Mouse (Mus musculus) cortical plate, adult 2 months (tissue): ENCODE measurements around the gene Zscan26. TPM values are rescaled to one million over a fixed set of nuclear protein-coding genes. Genes with fewer than 3 reads are reported as not detected.

Source experiments
- H3K27ac ChIP-seq: fragments of 200-500 bp; 2 replicates; pipeline ENCODE4 v1.5.1; 2012; ENCODE audit warnings: low read length, control low read depth, inconsistent platforms; ENCODE audit not compliant: insufficient read depth
- H3K4me1 ChIP-seq: fragments of 200-500 bp; 2 replicates; pipeline ENCODE4 v1.6.1; 2011; ENCODE audit warnings: low read length; ENCODE audit not compliant: control insufficient read depth, insufficient read depth
- H3K4me3 ChIP-seq: fragments of 200-500 bp; 2 replicates; pipeline ENCODE4 v1.5.1; 2011; ENCODE audit warnings: mild to moderate bottlenecking, low read length, control low read depth; ENCODE audit not compliant: insufficient read depth
- CTCF ChIP-seq: fragments of 200-500 bp; IDR thresholded peaks from 2 replicates; pipeline ENCODE4 v1.5.1; 2011; ENCODE audit warnings: mild to moderate bottlenecking, control low read depth, low read length; ENCODE audit not compliant: insufficient read depth; ENCODE audit errors: extremely low read depth
- POLR2A ChIP-seq: fragments of 200-500 bp; IDR thresholded peaks from 2 replicates; pipeline ENCODE4 v1.6.1; 2011; ENCODE audit warnings: mild to moderate bottlenecking, low read length, control low read depth; ENCODE audit not compliant: insufficient read depth; ENCODE audit errors: extremely low read depth
- polyA plus RNA-seq: library from polyadenylated mRNA; depleted of rRNA; stranded (reverse); fragments of >200 nt; gene quantifications from 2 replicates; pipeline ENCODE4 v1.2.3, GENCODE M21; 2012

Zscan26 gene
- polyA plus RNA-seq, 1 experiment: 66.4 TPM

- Histone ChIP-seq H3K4me3 (peak within 1 kb of the TSS; percentile 69), H3K27ac (0 out of 2 replicates have a peak within 1 kb of the TSS, but pooled peaks have one; percentile 20), H3K4me1 (peaks cover 1% of the 10 kb centered on the region; the same call in 1 of the 2 replicates)
- TF ChIP-seq CTCF: no peak
- peak; percentile 24; the same call in 1 of the 2 replicates for TF ChIP-seq POLR2A
These were observed 12.9 kb downstream of the Zscan26 start, which contains the start of gene Pgbd1 for GRCm38 (mm10) chr13:21440503-21441206. TSS of gene Pgbd1 (minus strand) at chr13:21441058.

- Histone ChIP-seq H3K27ac (no peak overlapping the region), H3K4me3 (no peak overlapping the region), H3K4me1 (peaks cover 1% of the 10 kb centered on the region; the same call in 1 of the 2 replicates)
- TF ChIP-seq CTCF (no peak), POLR2A (no peak)
These were observed 18.1 kb downstream of the Zscan26 start for GRCm38 (mm10) chr13:21435476-21435875.

- Histone ChIP-seq H3K4me1 (no peaks in the 10 kb centered on the region), H3K27ac (no peak overlapping the region), H3K4me3 (no peak overlapping the region)
- TF ChIP-seq POLR2A (no peak), CTCF (no peak)
These were observed 25.9 kb downstream of the Zscan26 start for GRCm38 (mm10) chr13:21427631-21428030.

GRCm38 (mm10) chr13:21423301-21423700 lies 30.2 kb downstream of the Zscan26 start:
- H3K4me3 ChIP-seq: no peak overlapping the region
- no peak overlapping the region for H3K27ac ChIP-seq
- TF ChIP-seq POLR2A (no peak), CTCF (no peak)
- H3K4me1 ChIP-seq: no peaks in the 10 kb centered on the region

GRCm38 (mm10) chr13:21418865-21419264 lies 34.7 kb downstream of the Zscan26 start:
- H3K4me3 ChIP-seq: no peak overlapping the region
- H3K27ac ChIP-seq: no peak overlapping the region
- TF ChIP-seq CTCF (no peak), POLR2A (no peak)
- 0 out of 2 replicates have a peak, but pooled peaks cover 2% of the 10 kb centered on the region for H3K4me1 ChIP-seq

GRCm38 (mm10) chr13:21417298-21418010 lies 36.1 kb downstream of the Zscan26 start:
- no peak overlapping the region for H3K4me3 ChIP-seq
- no peak overlapping the region for H3K27ac ChIP-seq
- TF ChIP-seq CTCF (no peak), POLR2A (no peak)
- 0 out of 2 replicates have a peak, but pooled peaks cover 2% of the 10 kb centered on the region for H3K4me1 ChIP-seq

- H3K4me1 ChIP-seq: 0 out of 2 replicates have a peak, but pooled peaks cover 2% of the 10 kb centered on the region
- no peak overlapping the region for H3K27ac ChIP-seq
- TF ChIP-seq CTCF (no peak), POLR2A (no peak)
- no peak overlapping the region for H3K4me3 ChIP-seq
These were observed 37.8 kb downstream of the Zscan26 start for GRCm38 (mm10) chr13:21415750-21416149.

- H3K4me3 ChIP-seq: no peak overlapping the region
- 0 out of 2 replicates have a peak, but pooled peaks cover 2% of the 10 kb centered on the region for H3K4me1 ChIP-seq
- TF ChIP-seq CTCF (no peak), POLR2A (no peak)
- H3K27ac ChIP-seq: no peak overlapping the region
These were observed 38.3 kb downstream of the Zscan26 start for GRCm38 (mm10) chr13:21415266-21415665.

- Histone ChIP-seq H3K4me3 (no peak overlapping the region), H3K27ac (no peak overlapping the region), H3K4me1 (0 out of 2 replicates have a peak, but pooled peaks cover 2% of the 10 kb centered on the region)
- no peak for TF ChIP-seq CTCF
- no peak for TF ChIP-seq POLR2A
These were observed 39.0 kb downstream of the Zscan26 start for GRCm38 (mm10) chr13:21414231-21415212.

GRCm38 (mm10) chr13:21408805-21409459 lies 44.6 kb downstream of the Zscan26 start:
- H3K4me1 ChIP-seq: no peaks in the 10 kb centered on the region

More at GRCm38 (mm10) chr13:21408805-21409459, 44.6 kb downstream of the Zscan26 start:
- TF ChIP-seq POLR2A (no peak; the same call in 1 of the 2 replicates), CTCF (no peak)
- H3K4me3 ChIP-seq: peak overlapping the region; percentile 53
- H3K27ac ChIP-seq: no peak overlapping the region
